Mouse (Mus musculus): ENCODE results near the gene Gpx2. TPM values are rescaled to one million over a fixed set of nuclear protein-coding genes. Genes with fewer than 3 reads are reported as not detected.
"Not testable (repeated sequence)": the region's sequence is repeated elsewhere in the genome, so short reads cannot be mapped to it uniquely, and the experiment has no call there.

Gene Gpx2
- polyA plus RNA-seq, 1 experiment from 2014 or later: 108 TPM

DNA sequence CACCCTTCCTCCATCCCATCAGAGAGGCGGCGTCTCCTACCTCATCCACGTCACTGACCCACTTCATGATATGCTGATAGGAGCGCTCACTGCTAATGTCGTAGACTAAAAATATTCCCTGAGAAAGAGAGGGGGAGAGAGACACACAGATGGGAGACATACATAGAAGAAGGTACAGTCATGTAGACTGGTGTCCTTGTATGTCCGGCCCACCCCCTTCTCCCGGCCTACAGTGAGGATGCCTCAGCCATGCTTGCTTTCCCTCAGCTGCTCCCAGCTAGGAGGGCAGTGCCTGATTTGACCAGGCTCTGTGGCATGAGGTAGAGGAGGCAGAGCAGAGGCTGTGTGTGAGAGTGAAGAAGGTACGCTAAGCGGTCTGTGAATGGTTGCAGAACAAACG, 7.7 kb upstream of the Gpx2 start:
- H3K36me3 ChIP-seq: no peaks in the 10 kb centered on the region
- 91% methylated on average over 10 of the region's 10 CpGs for WGBS
- H3K4me1 ChIP-seq: no peaks in the 10 kb centered on the region
- H3K4me3 ChIP-seq (replicated peaks): no peak overlapping the region
- no peaks in the 10 kb centered on the region for H3K9me3 ChIP-seq
- ATAC-seq (ENCODE audit: insufficient read depth, low FRiP score, low read depth): no peak
- H3K27ac ChIP-seq: no peak overlapping the region
- H3K4me2 ChIP-seq: no peak overlapping the region
- no peaks in the 10 kb centered on the region for H3K27me3 ChIP-seq (replicated peaks)
- H3K9ac ChIP-seq: no peak overlapping the region

GRCm38 (mm10) chr12:76798008-76798720, 2.8 kb upstream of the Gpx2 start:
- Histone ChIP-seq H3K27me3 (replicated peaks) (no peaks in the 10 kb centered on the region), H3K4me2 (no peak overlapping the region), H3K4me1 (no peaks in the 10 kb centered on the region), H3K36me3 (no peaks in the 10 kb centered on the region), H3K4me3 (replicated peaks) (no peak overlapping the region), H3K9ac (no peak overlapping the region), H3K27ac (no peak overlapping the region; the same call in 1 of the 2 replicates), H3K9me3 (no peaks in the 10 kb centered on the region)
- ATAC-seq (ENCODE audit: insufficient read depth, low FRiP score, low read depth): no peak
- 58% methylated on average over 5 of the region's 5 CpGs for WGBS

- H3K4me3 ChIP-seq (replicated peaks): no peak overlapping the region
- no peak overlapping the region for H3K9ac ChIP-seq
- no peak for ATAC-seq (ENCODE audit: insufficient read depth, low FRiP score, low read depth)
- no peak overlapping the region for H3K4me2 ChIP-seq
- H3K9me3 ChIP-seq: no peaks in the 10 kb centered on the region
- H3K4me1 ChIP-seq: no peaks in the 10 kb centered on the region
- no peaks in the 10 kb centered on the region for H3K27me3 ChIP-seq (replicated peaks)
- 76% methylated on average over 7 of the region's 7 CpGs for whole genome bisulfite sequencing
- no peaks in the 10 kb centered on the region for H3K36me3 ChIP-seq
- no peak overlapping the region for H3K27ac ChIP-seq
These were observed 1.7 kb upstream of the Gpx2 start for GRCm38 (mm10) chr12:76796938-76797539.

- 69% methylated on average over 14 of the region's 14 CpGs for WGBS
- H3K36me3 ChIP-seq; H3K27me3 ChIP-seq (replicated peaks); H3K9ac ChIP-seq; H3K9me3 ChIP-seq; ATAC-seq (ENCODE audit: insufficient read depth, low FRiP score, low read depth); H3K27ac ChIP-seq; H3K4me3 ChIP-seq (replicated peaks); H3K4me2 ChIP-seq; H3K4me1 ChIP-seq: not testable (repeated sequence)
These were observed 2.8 kb downstream of the Gpx2 start for GRCm38 (mm10) chr12:76792540-76792939.

DNA sequence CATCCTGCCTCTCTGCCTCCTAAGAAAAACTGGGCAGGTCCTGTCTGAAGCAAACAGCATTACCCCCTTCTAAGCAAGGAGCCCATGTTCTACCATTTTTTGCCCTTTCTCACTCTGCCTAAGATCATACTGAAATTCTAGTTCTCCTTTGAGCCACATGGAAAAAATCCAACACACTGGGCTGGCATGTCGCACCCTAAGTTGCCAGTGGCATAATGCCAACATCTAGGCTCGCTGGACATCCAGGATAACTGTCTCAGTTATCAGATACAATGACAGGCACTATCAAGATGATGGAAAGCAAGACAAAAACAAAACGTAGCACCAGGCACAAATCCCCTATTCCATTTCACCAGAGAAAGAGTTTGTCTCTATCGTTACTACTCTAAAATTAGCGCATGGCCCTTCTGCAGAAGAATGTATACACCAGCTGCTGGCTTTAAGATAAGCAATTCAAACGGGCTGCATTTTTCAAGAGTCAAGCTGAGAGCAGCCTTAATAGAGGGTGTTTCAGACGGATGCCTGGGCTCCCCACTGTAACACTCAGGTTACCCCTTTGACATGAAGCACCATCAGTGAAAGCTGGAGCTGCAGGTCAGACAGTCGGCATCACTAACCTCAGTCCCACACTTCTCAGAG, 4.8 kb downstream of the Gpx2 start:
- no peaks in the 10 kb centered on the region for H3K27me3 ChIP-seq (replicated peaks)
- 18% methylated on average over 8 of the region's 8 CpGs for WGBS
- no peaks in the 10 kb centered on the region for H3K36me3 ChIP-seq
- H3K27ac ChIP-seq: no peak overlapping the region; the same call in 1 of the 2 replicates
- no peak overlapping the region for H3K4me2 ChIP-seq
- H3K4me1 ChIP-seq: 0 out of 2 replicates have a peak, but pooled peaks cover 4% of the 10 kb centered on the region
- no peaks in the 10 kb centered on the region for H3K9me3 ChIP-seq
- no peak overlapping the region for H3K4me3 ChIP-seq (replicated peaks)
- no peak for ATAC-seq (ENCODE audit: insufficient read depth, low FRiP score, low read depth)
- H3K9ac ChIP-seq: no peak overlapping the region

DNA sequence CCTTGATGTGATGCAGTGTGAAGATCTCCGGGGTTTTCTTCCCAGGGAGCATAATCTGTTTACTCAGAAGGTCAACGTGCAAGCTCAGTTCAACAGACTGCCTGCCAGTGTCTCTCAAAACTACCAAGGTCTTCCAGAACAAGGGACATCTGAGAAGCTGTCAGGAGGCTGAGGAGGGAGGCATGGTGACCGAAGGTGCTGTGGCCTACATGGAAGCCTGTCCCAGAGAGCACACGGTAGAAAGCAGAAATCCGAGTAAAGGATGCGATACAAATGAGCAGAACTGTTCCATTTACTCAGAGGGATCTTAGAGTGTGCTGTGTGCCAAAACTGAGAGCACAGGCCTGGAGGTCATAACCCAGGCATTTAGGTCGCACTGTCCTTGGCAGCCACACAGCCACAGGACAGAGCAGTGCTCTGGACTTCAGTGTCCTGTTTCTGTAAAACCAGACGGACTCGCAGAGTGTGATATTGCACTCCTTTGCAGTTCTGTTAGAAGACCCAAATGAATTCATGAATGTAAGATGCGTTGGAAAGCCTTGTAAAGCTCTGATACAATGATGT, 11.2 kb downstream of the Gpx2 start:
- no peak overlapping the region for H3K4me3 ChIP-seq (replicated peaks)
- H3K4me2 ChIP-seq: no peak overlapping the region
- WGBS: 64% methylated on average over 10 of the region's 10 CpGs
- H3K9ac ChIP-seq: no peak overlapping the region
- H3K27ac ChIP-seq: no peak overlapping the region
- H3K9me3 ChIP-seq: no peaks in the 10 kb centered on the region
- ATAC-seq (ENCODE audit: insufficient read depth, low FRiP score, low read depth): no peak
- no peaks in the 10 kb centered on the region for H3K4me1 ChIP-seq
- H3K36me3 ChIP-seq: no peaks in the 10 kb centered on the region
- H3K27me3 ChIP-seq (replicated peaks): no peaks in the 10 kb centered on the region

DNA sequence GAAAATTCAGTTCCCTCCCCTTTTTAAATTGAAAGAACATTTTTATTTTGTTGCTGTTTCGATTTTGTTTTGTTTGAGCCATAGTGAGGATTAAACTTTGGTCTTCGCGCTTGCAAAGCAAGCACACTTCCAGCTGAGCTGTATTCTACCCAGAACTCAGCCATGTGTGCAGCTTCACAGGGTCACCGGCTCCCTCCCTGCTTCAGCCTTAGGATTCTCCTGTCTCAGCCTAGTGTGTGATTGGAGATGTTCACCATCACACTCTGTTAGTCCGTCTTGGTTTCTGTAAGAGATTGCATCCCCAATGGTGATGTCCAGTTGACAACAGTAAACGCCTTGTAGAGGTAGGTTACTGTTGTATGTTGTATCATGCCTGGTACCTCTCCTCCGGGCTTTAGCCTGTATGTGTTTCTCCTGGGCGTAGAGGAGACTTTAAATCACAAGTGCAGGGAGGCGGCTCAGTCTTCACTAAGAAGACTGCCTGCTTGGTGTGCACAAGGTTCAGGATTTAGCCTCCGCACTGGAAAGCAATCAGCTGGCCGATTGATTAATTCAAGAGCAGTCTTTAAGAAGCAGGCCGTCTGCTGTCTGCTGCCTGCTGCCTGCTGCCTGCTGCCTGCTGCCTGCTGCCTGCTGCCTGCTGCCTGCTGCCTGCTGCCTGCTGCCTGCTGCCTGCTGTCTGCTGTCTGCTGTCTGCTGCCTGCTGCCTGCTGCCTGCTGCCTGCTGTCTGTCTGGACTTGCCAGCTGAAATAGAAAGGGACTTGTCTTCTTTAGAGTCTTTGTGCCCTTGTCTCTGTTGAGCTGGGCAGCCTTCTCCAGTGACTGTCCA, 14.5 kb downstream of the Gpx2 start:
- H3K9me3 ChIP-seq: no peaks in the 10 kb centered on the region
- no peak for ATAC-seq (ENCODE audit: insufficient read depth, low FRiP score, low read depth)
- WGBS: 76% methylated on average over 12 of the region's 12 CpGs
- H3K4me1 ChIP-seq: no peaks in the 10 kb centered on the region
- no peaks in the 10 kb centered on the region for H3K27me3 ChIP-seq (replicated peaks)
- no peak overlapping the region for H3K4me3 ChIP-seq (replicated peaks)
- no peak overlapping the region for H3K9ac ChIP-seq
- H3K27ac ChIP-seq: no peak overlapping the region
- H3K4me2 ChIP-seq: no peak overlapping the region
- 0 out of 2 replicates have a peak, but pooled peaks cover 4% of the 10 kb centered on the region for H3K36me3 ChIP-seq

DNA sequence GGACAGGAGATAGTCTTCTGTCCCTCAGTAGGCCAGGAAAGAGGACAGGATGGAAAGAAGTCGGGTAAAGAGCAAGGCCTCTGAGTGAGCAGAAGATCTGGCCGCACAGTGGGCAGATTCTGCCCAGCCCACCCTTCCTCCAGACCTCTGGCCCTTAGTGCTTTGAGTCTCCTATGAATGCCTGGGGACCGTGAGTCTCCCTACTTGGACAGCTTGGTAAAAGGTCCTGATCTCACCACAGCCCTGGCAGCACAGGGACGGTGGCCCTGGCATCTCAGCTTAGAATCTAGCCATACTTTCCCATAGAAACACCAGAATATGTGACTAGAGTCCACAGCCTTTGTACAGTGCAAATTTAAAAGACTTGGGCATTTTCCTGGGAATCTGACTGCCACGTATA, 15.4 kb downstream of the Gpx2 start:
- H3K27ac ChIP-seq: no peak overlapping the region
- no peak overlapping the region for H3K9ac ChIP-seq
- 0 out of 2 replicates have a peak, but pooled peaks cover 4% of the 10 kb centered on the region for H3K36me3 ChIP-seq
- H3K4me3 ChIP-seq (replicated peaks): no peak overlapping the region
- ATAC-seq (ENCODE audit: insufficient read depth, low FRiP score, low read depth): no peak
- no peaks in the 10 kb centered on the region for H3K9me3 ChIP-seq
- H3K4me1 ChIP-seq: no peaks in the 10 kb centered on the region
- H3K27me3 ChIP-seq (replicated peaks): no peaks in the 10 kb centered on the region
- H3K4me2 ChIP-seq: no peak overlapping the region
- 87% methylated on average over 5 of the region's 5 CpGs for WGBS

DNA sequence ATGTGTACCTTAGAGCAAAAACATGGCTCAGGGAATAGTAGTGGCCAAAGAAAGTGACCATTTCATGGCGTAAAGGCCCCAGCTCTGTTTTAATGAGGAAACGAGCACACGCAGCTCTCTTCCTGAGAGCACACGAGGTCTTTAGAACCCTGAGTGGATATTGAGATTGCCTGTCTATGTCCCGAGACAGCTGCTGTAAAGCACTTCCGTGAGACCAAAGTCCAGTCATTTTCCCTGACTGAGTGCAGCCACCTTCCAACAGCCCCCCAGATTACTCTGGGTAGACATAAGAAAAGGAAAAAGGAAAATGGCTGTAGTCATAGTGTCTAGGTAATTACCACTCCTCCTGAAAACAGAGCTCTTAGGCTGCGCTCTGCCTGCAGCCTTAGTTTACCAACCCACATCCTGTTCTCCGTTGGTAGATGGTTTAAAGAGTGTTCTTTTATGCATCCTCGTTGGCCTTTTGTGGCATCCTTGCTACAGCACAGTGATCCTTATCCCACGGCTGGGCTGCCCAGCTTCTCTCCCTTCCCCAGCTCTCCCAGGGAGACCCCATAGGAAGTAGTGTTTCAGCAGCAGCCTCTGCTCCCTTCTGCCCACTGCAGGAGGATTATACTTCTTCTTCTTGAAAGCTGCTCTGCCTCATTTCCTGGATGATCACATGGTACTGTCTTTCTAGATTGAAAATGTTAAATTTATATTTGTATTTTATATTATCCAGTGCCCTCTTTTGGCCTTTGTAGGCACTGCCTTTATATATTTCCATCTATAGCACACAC, 16.9 kb downstream of the Gpx2 start:
- ATAC-seq (ENCODE audit: insufficient read depth, low FRiP score, low read depth): no peak
- H3K27me3 ChIP-seq (replicated peaks): no peaks in the 10 kb centered on the region
- H3K9me3 ChIP-seq: no peaks in the 10 kb centered on the region
- H3K4me3 ChIP-seq (replicated peaks): no peak overlapping the region
- 83% methylated on average over 10 of the region's 10 CpGs for WGBS
- no peak overlapping the region for H3K27ac ChIP-seq
- no peak overlapping the region for H3K4me2 ChIP-seq
- H3K36me3 ChIP-seq: 0 out of 2 replicates have a peak, but pooled peaks cover 4% of the 10 kb centered on the region
- H3K4me1 ChIP-seq: no peaks in the 10 kb centered on the region
- no peak overlapping the region for H3K9ac ChIP-seq

DNA sequence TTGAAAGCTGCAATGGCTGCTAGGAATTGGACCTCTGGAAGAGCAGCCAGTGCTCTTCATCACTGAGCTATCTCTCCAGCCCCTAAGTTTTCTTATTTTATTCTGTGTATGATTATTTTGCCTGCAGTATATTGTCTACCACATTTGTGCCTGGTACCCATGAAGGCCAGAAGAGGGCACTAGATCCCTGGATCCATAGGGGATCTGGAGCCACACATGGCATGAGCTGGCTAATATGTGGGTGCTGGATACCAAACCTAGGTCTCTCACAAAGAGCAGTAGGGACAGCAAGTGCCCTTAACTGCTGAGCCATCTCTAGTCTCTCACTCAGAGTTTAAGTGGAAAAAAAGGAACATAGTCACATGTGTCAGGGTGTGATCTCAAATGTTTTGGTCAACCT, 17.5 kb downstream of the Gpx2 start:
- no peak for ATAC-seq (ENCODE audit: insufficient read depth, low FRiP score, low read depth)
- no peak overlapping the region for H3K4me2 ChIP-seq
- no peak overlapping the region for H3K4me3 ChIP-seq (replicated peaks)
- no peaks in the 10 kb centered on the region for H3K4me1 ChIP-seq
- H3K36me3 ChIP-seq: 0 out of 2 replicates have a peak, but pooled peaks cover 4% of the 10 kb centered on the region
- no peaks in the 10 kb centered on the region for H3K9me3 ChIP-seq
- H3K27ac ChIP-seq: no peak overlapping the region
- no peaks in the 10 kb centered on the region for H3K27me3 ChIP-seq (replicated peaks)
- no peak overlapping the region for H3K9ac ChIP-seq

- Histone ChIP-seq H3K4me1 (no peaks in the 10 kb centered on the region), H3K4me3 (replicated peaks) (no peak overlapping the region), H3K27me3 (replicated peaks) (no peaks in the 10 kb centered on the region), H3K9ac (no peak overlapping the region), H3K27ac (no peak overlapping the region), H3K36me3 (0 out of 2 replicates have a peak, but pooled peaks cover 4% of the 10 kb centered on the region), H3K4me2 (no peak overlapping the region), H3K9me3 (no peaks in the 10 kb centered on the region)
- no peak for ATAC-seq (ENCODE audit: insufficient read depth, low FRiP score, low read depth)
- WGBS: 63% methylated on average over 5 of the region's 5 CpGs
These were observed 18.5 kb downstream of the Gpx2 start for GRCm38 (mm10) chr12:76776898-76777297.

Measured in stomach, embryonic 15.5 days (tissue).